Mouse (Mus musculus) bone marrow, adult 2 months (tissue): ENCODE results near the gene Asap3.

Source experiments
- CTCF ChIP-seq: fragments of 200-500 bp; IDR thresholded peaks from 2 replicates; pipeline ENCODE4 v1.5.1; 2011; ENCODE audit warnings: low read length, control low read depth; ENCODE audit not compliant: control insufficient read depth, insufficient read depth
- POLR2A ChIP-seq: fragments of 200-500 bp; IDR thresholded peaks from 2 replicates; pipeline ENCODE4 v1.6.1; 2011; ENCODE audit warnings: low read depth, mild to moderate bottlenecking, control low read depth, low read length, borderline replicate concordance; ENCODE audit not compliant: control insufficient read depth

- peak; percentile 80 for TF ChIP-seq CTCF
- TF ChIP-seq POLR2A: no peak
These were observed 3.7 kb upstream of the Asap3 start for GRCm38 (mm10) chr4:136202509-136202908.
